Mouse (Mus musculus): ENCODE data around the gene Btaf1.

- TF ChIP-seq CTCF (IDR thresholded peaks at IDR 0.05; ENCODE audit: control insufficient read depth, insufficient read depth, low read length) = no peak
- TF ChIP-seq POLR2A (IDR thresholded peaks at IDR 0.05; ENCODE audit: borderline replicate concordance, control insufficient read depth, low read depth, low read length) = no peak
Measured at GRCm38 (mm10) chr19:36926553-36927236, 816 bp downstream of the Btaf1 start.
